Mouse (Mus musculus) embryonic stem cell, embryonic (primary cell): Measurements from ENCODE around the gene Plekhm3.

Experiments
- CTCF ChIA-PET, 4 experiments: fragments of 300-600 bp in 2 of 4; fragments of 350-600 bp in 2 of 4; sonication (Branson Sonifier 250); formaldehyde crosslinking; loops; one replicate each; lab custom pipeline; 2022; ENCODE audit warnings: inconsistent platforms in 2 of 4; lab: Charles Lee
- POLR2A ChIA-PET, 4 experiments: fragments of 300-600 bp in 2 of 4; fragments of 350-600 bp in 2 of 4; sonication (Branson Sonifier 250); formaldehyde crosslinking; loops; one replicate each; lab custom pipeline; 2022; ENCODE audit warnings: antibody characterized with exemption in 4 of 4, inconsistent platforms in 1 of 4; lab: Charles Lee

Plekhm3 gene

DNA sequence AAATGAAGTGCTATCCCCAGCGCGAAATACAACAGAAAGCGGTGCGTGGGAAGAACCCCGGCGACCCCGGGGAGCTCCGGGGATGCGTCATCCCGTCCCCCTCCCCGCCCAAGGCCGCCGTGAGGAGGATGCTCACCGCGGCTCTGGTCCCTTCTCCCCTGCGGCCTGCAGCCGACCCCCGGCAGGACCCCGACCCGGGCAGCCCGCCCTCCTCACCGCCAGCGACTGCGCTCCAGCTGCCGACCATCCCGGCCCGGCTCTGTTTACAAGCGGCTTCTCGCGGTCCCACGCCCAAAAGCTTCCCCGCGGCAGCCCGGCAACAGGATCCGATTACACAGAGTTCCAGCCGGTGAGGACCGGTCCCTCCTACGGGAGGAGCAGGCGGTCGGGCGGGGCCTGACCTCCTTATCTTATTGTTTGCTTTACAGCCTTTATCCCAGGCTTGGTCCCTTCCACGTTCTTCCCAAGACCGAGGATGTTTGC lies at the start of gene Plekhm3:
Gene Plekhm3, minus strand, starts transcription at position 346 of the 483 bp plus-strand sequence.
- POLR2A ChIA-PET, result interaction anchor here (0.6 to 2.7 kb wide), 34 partner anchors 10 to 834 kb away, joined by 3 to 23 read pairs (median 5); partner anchors contain the start of genes Ccnyl1 (in 3 of the 4), Creb1 (in 2 of the 4), Fzd5 (in 1 of the 4) and Idh1 (in 1 of the 4)
- CTCF ChIA-PET, result interaction anchor here in 2 of 4 experiments (0.7 to 1.2 kb wide), 5 partner anchors 30 to 251 kb away, joined by 3 to 4 read pairs (median 3); no protein-coding TSS in a partner anchor

- ChIA-PET CTCF (interaction anchor here in 1 of 4 experiments (0.6 kb wide), 1 partner anchor 315 kb away, joined by 3 read pairs; the partner anchor contains the start of gene Ccnyl1), POLR2A (no interaction called here)
Measured at GRCm38 (mm10) chr1:65005575-65005974, 49.0 kb upstream of the Plekhm3 start.

- CTCF ChIA-PET, result no interaction called here
- POLR2A ChIA-PET, result no interaction called here
Measured at GRCm38 (mm10) chr1:65004526-65004925, 47.9 kb upstream of the Plekhm3 start.

- ChIA-PET CTCF (no interaction called here), POLR2A (interaction anchor here in 2 of 4 experiments (0.5 to 1.0 kb wide), 3 partner anchors 10 to 180 kb away, joined by 3 to 5 read pairs (median 3); no protein-coding TSS in a partner anchor)
Measured at GRCm38 (mm10) chr1:64993206-64993605, 36.6 kb upstream of the Plekhm3 start.

DNA sequence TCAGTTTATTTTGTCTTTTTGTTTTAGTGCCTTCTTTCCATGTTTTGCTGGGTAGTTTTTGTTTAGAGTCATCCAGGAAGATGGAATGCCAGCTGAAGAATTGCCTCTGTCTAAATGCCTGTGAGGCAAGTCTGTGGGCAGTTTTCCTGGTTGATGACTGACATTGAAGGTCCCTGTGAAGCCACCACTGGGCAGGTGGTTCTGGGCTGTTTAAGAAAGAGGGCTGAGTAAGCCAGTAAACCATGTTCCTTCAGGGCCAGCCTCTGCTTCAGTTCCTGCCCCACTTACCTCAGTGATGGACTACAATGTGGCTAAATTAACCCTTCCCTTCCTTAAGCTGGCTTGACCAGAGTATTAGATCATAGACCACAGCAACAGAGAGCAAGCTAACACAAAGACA lies 31.6 kb upstream of the Plekhm3 start:
- CTCF ChIA-PET, result no interaction called here
- POLR2A ChIA-PET, result interaction anchor here in 1 of 4 experiments (1.6 kb wide), 1 partner anchor 9 kb away, joined by 6 read pairs; no protein-coding TSS in a partner anchor

DNA sequence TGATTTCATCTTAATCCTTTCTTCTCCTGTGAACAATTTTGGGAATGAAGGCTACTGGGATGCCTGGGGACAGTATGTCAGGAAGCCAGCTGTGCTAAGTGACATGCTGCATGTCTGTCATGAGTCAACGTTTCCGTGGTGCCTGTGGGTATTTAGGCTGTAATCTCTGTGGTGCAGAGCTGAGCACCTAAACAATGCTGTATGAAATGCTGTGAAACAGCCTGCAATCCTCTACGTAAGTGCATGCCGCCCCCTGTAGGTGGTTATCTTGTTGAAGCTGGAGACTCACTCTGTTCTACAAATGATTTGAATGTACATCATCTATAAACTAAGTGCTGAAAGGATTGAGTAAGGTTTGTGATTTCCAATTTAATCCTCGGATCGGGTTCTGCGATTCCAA lies 29.5 kb upstream of the Plekhm3 start:
- ChIA-PET CTCF (interaction anchor here (0.5 to 1.4 kb wide), 23 partner anchors 10 to 841 kb away, joined by 3 to 12 read pairs (median 4); partner anchors contain the start of genes Fzd5 (in 1 of the 4) and Plekhm3 (in 1 of the 4)), POLR2A (interaction anchor here in 3 of 4 experiments (1.0 to 1.5 kb wide), 4 partner anchors 256 to 369 kb away, joined by 3 to 4 read pairs (median 3); partner anchors contain the start of genes Ccnyl1 (in 1 of the 3) and Mettl21a (in 1 of the 3))

GRCm38 (mm10) chr1:64983247-64983646 lies 26.6 kb upstream of the Plekhm3 start:
- ChIA-PET POLR2A (interaction anchor here in 3 of 4 experiments (0.6 to 2.5 kb wide), 9 partner anchors 10 to 246 kb away, joined by 3 to 8 read pairs (median 3); partner anchors contain the start of genes Fzd5 (in 2 of the 3) and Plekhm3 (in 1 of the 3)), CTCF (interaction anchor here in 3 of 4 experiments (0.6 to 2.1 kb wide), 4 partner anchors 65 to 278 kb away, joined by 3 to 5 read pairs (median 4); no protein-coding TSS in a partner anchor)

DNA sequence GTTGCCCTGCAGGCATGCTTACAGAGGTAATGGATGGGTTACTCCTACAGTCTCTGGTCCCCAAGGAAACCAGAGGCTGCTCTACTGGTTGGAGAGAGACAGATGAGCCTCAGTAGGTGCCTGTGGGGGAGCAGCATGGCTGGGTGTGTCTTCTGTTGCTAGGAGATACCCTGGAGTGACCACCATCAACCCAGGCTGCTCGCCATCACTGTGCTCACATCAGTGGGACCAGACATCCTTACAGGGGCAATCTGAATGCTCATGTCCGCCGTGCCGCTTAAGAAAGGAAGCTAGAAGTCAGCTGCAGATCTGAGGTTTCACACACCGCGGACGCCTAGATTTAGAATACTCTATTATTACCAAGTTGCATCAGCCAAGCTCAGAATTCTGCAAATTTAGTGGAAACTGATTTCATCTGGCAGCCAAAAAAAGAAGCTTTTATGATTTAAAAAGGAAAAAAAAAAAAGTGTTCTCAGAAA lies 21.7 kb upstream of the Plekhm3 start:
- ChIA-PET POLR2A (interaction anchor here in 2 of 4 experiments (0.6 to 1.4 kb wide), 5 partner anchors 9 to 1416 kb away, joined by 3 to 6 read pairs (median 3); no protein-coding TSS in a partner anchor), CTCF (interaction anchor here in 1 of 4 experiments (0.7 kb wide), 1 partner anchor 34 kb away, joined by 3 read pairs; no protein-coding TSS in a partner anchor)

- CTCF ChIA-PET, result interaction anchor here in 2 of 4 experiments (0.9 to 1.7 kb wide), 6 partner anchors 11 to 258 kb away, joined by 3 to 6 read pairs (median 4); no protein-coding TSS in a partner anchor
Measured at GRCm38 (mm10) chr1:64975346-64975745, 18.7 kb upstream of the Plekhm3 start.

GRCm38 (mm10) chr1:64970685-64971084 lies 14.1 kb upstream of the Plekhm3 start:
- POLR2A ChIA-PET, result interaction anchor here in 1 of 4 experiments (1.3 to 2.5 kb wide), 4 partner anchors 12 to 16 kb away, joined by 3 to 9 read pairs (median 6); partner anchors contain the start of gene Plekhm3
- CTCF ChIA-PET, result no interaction called here

More at GRCm38 (mm10) chr1:64975346-64975745, 18.7 kb upstream of the Plekhm3 start:
- POLR2A ChIA-PET, result interaction anchor here in 3 of 4 experiments (0.7 to 1.5 kb wide), 5 partner anchors 19 to 443 kb away, joined by 4 to 9 read pairs (median 6); partner anchors contain the start of genes Ccnyl1 (in 2 of the 3), Creb1 (in 1 of the 3), Mettl21a (in 1 of the 3) and Plekhm3 (in 1 of the 3)

DNA sequence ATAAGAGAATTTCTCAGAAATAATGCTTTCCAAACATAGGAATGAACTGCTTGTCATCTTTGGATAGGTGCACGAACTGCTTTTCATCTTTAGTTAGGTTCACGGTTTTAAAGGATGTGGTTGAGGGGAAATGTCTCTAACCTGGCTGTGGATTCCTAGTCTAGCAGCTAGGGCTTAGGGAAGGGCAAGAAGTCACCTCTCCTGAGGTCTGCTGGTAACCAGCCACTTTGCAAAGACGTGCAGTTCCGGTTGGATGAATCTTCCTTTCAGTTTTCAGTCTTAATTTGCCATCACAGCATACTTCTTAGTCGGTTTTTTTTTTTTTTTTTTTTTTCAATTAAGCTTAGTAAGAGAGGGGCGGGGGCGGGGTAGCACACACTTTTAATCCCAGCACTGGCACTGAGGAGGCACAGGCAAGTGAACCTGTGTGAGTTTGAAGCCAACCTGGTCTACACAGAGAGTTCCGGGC lies 431 bp upstream of the Plekhm3 start:
- ChIA-PET POLR2A (interaction anchor here (0.6 to 2.7 kb wide), 31 partner anchors 10 to 835 kb away, joined by 3 to 23 read pairs (median 6); partner anchors contain the start of genes Ccnyl1 (in 3 of the 4), Creb1 (in 2 of the 4), Fzd5 (in 1 of the 4) and Idh1 (in 1 of the 4)), CTCF (interaction anchor here in 3 of 4 experiments (0.5 to 1.2 kb wide), 8 partner anchors 29 to 1442 kb away, joined by 3 to 7 read pairs (median 4); no protein-coding TSS in a partner anchor)

DNA sequence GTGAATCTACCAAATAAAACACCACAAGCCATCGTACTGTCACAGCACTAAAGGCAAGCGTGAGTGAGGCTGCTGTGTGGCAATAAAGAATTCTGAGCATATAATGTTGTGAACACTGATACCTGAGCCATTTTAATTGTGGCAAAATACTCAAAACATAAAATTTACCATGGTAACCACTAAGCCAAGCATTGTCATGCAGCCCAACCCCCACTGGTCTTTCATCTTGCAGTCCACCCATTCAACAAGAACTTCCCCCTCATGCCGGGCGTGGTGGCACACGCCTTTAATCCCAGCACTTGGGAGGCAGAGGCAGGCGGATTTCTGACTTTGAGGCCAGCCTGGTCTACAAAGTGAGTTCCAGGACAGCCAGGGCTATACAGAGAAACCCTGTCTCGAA lies 1.8 kb downstream of the Plekhm3 start:
- ChIA-PET CTCF (interaction anchor here in 2 of 4 experiments (0.7 to 1.3 kb wide), 3 partner anchors 27 to 224 kb away, joined by 3 read pairs; no protein-coding TSS in a partner anchor), POLR2A (interaction anchor here in 2 of 4 experiments (1.2 to 2.7 kb wide), 3 partner anchors 15 to 264 kb away, joined by 3 to 9 read pairs (median 3); partner anchors contain the start of gene Ccnyl1 (in 1 of the 2))

GRCm38 (mm10) chr1:64950271-64950670 lies 6.4 kb downstream of the Plekhm3 start:
- ChIA-PET CTCF (no interaction called here), POLR2A (interaction anchor here in 2 of 4 experiments (0.9 to 1.6 kb wide), 4 partner anchors 215 to 260 kb away, joined by 3 to 5 read pairs (median 4); partner anchors contain the start of gene Ccnyl1 (in 1 of the 2))

- ChIA-PET POLR2A (interaction anchor here in 3 of 4 experiments (0.6 to 1.7 kb wide), 12 partner anchors 9 to 259 kb away, joined by 3 to 8 read pairs (median 3); partner anchors contain the start of genes Ccnyl1 (in 3 of the 3) and Fzd5 (in 1 of the 3)), CTCF (interaction anchor here in 3 of 4 experiments (0.6 to 1.4 kb wide), 5 partner anchors 31 to 475 kb away, joined by 3 to 4 read pairs (median 3); no protein-coding TSS in a partner anchor)
Measured at GRCm38 (mm10) chr1:64949377-64949776, 7.2 kb downstream of the Plekhm3 start.

- ChIA-PET POLR2A (interaction anchor here in 2 of 4 experiments (0.7 to 1.4 kb wide), 4 partner anchors 9 to 256 kb away, joined by 3 to 5 read pairs (median 4); partner anchors contain the start of genes Ccnyl1 (in 1 of the 2) and Plekhm3 (in 1 of the 2)), CTCF (interaction anchor here in 1 of 4 experiments (0.6 to 0.8 kb wide), 2 partner anchors 27 to 33 kb away, joined by 4 to 6 read pairs; no protein-coding TSS in a partner anchor)
Measured at GRCm38 (mm10) chr1:64946106-64946505, 10.5 kb downstream of the Plekhm3 start.

DNA sequence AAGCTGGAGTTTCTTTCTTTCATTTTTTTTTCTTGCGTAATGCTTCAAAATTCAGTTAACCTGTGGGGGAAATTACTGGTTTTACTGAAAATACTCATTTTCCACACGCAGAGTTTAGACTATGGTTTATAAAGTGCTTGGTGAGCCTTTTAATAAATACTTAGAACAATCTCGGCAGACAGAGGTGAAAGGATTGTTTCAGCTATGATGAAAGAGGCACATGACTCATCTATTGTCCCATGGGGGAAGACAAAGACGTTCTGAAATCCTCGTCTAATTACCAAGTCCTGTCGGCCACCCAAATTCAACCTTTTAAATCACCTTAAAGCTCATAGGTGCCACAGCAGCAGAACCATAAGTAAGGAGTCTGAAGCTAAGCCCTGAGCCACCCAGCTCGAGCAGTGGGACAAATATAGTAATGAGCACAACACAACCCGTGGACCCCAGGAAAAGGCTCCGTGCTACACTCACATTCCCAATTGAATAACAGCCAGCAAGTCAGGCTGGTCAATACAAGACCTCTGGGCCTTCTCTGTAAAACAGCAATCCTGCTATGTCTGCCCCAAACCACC lies 11.3 kb downstream of the Plekhm3 start:
- CTCF ChIA-PET, result interaction anchor here in 2 of 4 experiments (0.5 to 0.8 kb wide), 3 partner anchors 12 to 32 kb away, joined by 4 to 7 read pairs (median 6); no protein-coding TSS in a partner anchor
- POLR2A ChIA-PET, result interaction anchor here in 3 of 4 experiments (0.7 to 1.4 kb wide), 4 partner anchors 203 to 255 kb away, joined by 3 to 5 read pairs (median 3); partner anchors contain the start of gene Ccnyl1 (in 3 of the 3)

DNA sequence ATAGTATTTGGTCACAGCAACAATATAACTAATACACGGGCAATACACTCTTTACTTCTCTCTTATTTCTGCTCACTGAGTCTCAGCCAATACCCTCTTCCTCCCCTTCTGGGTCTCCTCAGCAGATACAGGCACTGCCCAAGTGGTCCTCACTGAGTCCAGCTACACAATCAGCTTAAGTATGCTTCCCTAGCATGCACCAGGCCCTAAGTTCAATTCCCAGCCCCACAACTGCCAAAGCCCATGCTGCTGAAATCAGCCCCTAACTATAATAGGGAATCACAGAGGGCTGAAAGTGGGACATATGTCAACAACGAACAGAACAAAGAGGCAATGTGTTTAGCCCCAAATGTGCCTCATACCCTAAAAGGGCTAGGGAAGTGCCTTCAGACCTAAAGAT lies 11.9 kb downstream of the Plekhm3 start:
- CTCF ChIA-PET, result interaction anchor here in 1 of 4 experiments (0.5 kb wide), 1 partner anchor 11 kb away, joined by 7 read pairs; no protein-coding TSS in a partner anchor
- POLR2A ChIA-PET, result interaction anchor here in 3 of 4 experiments (1.0 to 1.4 kb wide), 3 partner anchors 254 kb away, joined by 3 to 5 read pairs (median 3); partner anchors contain the start of gene Ccnyl1 (in 3 of the 3)
